Mouse (Mus musculus): ENCODE data around the gene Ccdc194. TPM values are rescaled to one million over a fixed set of nuclear protein-coding genes. Genes with fewer than 3 reads are reported as not detected.

Gene Ccdc194
- polyA plus RNA-seq, 1 experiment from 2014 or later = 0.49 TPM

- H3K4me3 ChIP-seq (replicated peaks) = no peak overlapping the region
- H3K4me1 ChIP-seq = peaks cover 20% of the 10 kb centered on the region
- H3K9ac ChIP-seq = no peak overlapping the region
- H3K9me3 ChIP-seq = no peaks in the 10 kb centered on the region
- ATAC-seq (ENCODE audit: insufficient read depth, low FRiP score, low read depth) = no peak
- peaks cover 24% of the 10 kb centered on the region for H3K36me3 ChIP-seq
- no peak overlapping the region for H3K4me2 ChIP-seq
- H3K27me3 ChIP-seq (replicated peaks) = no peaks in the 10 kb centered on the region
- WGBS = 93% methylated on average over 17 of the region's 17 CpGs
- H3K27ac ChIP-seq = no peak overlapping the region
Observed at GRCm38 (mm10) chr8:71471861-71472260, 53.6 kb downstream of the Ccdc194 start.

GRCm38 (mm10) chr8:71470913-71471255 is 54.6 kb downstream of the Ccdc194 start:
- ATAC-seq (ENCODE audit: insufficient read depth, low FRiP score, low read depth) = no peak
- no peak overlapping the region for H3K4me2 ChIP-seq
- no peak overlapping the region for H3K4me3 ChIP-seq (replicated peaks)
- peaks cover 17% of the 10 kb centered on the region for H3K4me1 ChIP-seq
- H3K36me3 ChIP-seq = peaks cover 24% of the 10 kb centered on the region
- WGBS = 71% methylated on average over 5 of the region's 5 CpGs
- H3K9ac ChIP-seq = no peak overlapping the region
- no peaks in the 10 kb centered on the region for H3K9me3 ChIP-seq
- no peak overlapping the region for H3K27ac ChIP-seq
- no peaks in the 10 kb centered on the region for H3K27me3 ChIP-seq (replicated peaks)

GRCm38 (mm10) chr8:71470146-71470912 is 55.2 kb downstream of the Ccdc194 start:
- Histone ChIP-seq H3K4me1 (peaks cover 15% of the 10 kb centered on the region), H3K36me3 (peaks cover 24% of the 10 kb centered on the region), H3K4me2 (peak overlapping the region; percentile 78), H3K27ac (no peak overlapping the region), H3K27me3 (replicated peaks) (no peaks in the 10 kb centered on the region), H3K9me3 (no peaks in the 10 kb centered on the region), H3K9ac (peak overlapping the region; percentile 64; the same call in 1 of the 2 replicates), H3K4me3 (replicated peaks) (peak overlapping the region; percentile 79)
- ATAC-seq (ENCODE audit: insufficient read depth, low FRiP score, low read depth) = no peak
- WGBS = 77% methylated on average over 3 of the region's 3 CpGs

Other genes starting within 250 kb of the Ccdc194 start
- 87.4 and 88.8 TPM in 2 replicates for gene Use1, start 158.9 kb downstream of the Ccdc194 start, polyA plus RNA-seq (2015; fragmentation: Nextera tagmentation; extraction: Ambion mirVana)
- 8.0 TPM in 2 replicates for gene Ocel1, start 154.4 kb downstream of the Ccdc194 start, polyA plus RNA-seq (2015; fragmentation: Nextera tagmentation; extraction: Ambion mirVana)
- 80.9 and 81.8 TPM in 2 replicates for gene Nr2f6, start 143.8 kb downstream of the Ccdc194 start, polyA plus RNA-seq (2015; fragmentation: Nextera tagmentation; extraction: Ambion mirVana)
- gene Ushbp1, start 129.9 kb downstream of the Ccdc194 start, polyA plus RNA-seq (2015; fragmentation: Nextera tagmentation; extraction: Ambion mirVana) = 10.8 and 10.9 TPM in 2 replicates
- 92.2 and 98.2 TPM in 2 replicates for gene Babam1, start 128.8 kb downstream of the Ccdc194 start, polyA plus RNA-seq (2015; fragmentation: Nextera tagmentation; extraction: Ambion mirVana)
- gene Ankle1, start 119.7 kb downstream of the Ccdc194 start, polyA plus RNA-seq (2015; fragmentation: Nextera tagmentation; extraction: Ambion mirVana) = 42.3 and 46.2 TPM in 2 replicates
- gene Abhd8, start 62.1 kb downstream of the Ccdc194 start, polyA plus RNA-seq (2015; fragmentation: Nextera tagmentation; extraction: Ambion mirVana) = 42.0 and 44.0 TPM in 2 replicates
- gene Mrpl34, start 60.8 kb downstream of the Ccdc194 start, polyA plus RNA-seq (2015; fragmentation: Nextera tagmentation; extraction: Ambion mirVana) = 154 and 164 TPM in 2 replicates
- gene Dda1, start 56.5 kb downstream of the Ccdc194 start, polyA plus RNA-seq (2015; fragmentation: Nextera tagmentation; extraction: Ambion mirVana) = 90.2 and 92.4 TPM in 2 replicates
- 1.5 and 1.8 TPM in 2 replicates for gene Ano8, start 39.7 kb downstream of the Ccdc194 start, polyA plus RNA-seq (2015; fragmentation: Nextera tagmentation; extraction: Ambion mirVana)
- gene Gtpbp3, start 37.6 kb downstream of the Ccdc194 start, polyA plus RNA-seq (2015; fragmentation: Nextera tagmentation; extraction: Ambion mirVana) = 14.6 and 16.1 TPM in 2 replicates
- 84.8 and 90.0 TPM in 2 replicates for gene Plvap, start 14.0 kb downstream of the Ccdc194 start, polyA plus RNA-seq (2015; fragmentation: Nextera tagmentation; extraction: Ambion mirVana)
- gene Bst2, start 11.7 kb upstream of the Ccdc194 start, polyA plus RNA-seq (2015; fragmentation: Nextera tagmentation; extraction: Ambion mirVana) = 52.3 and 53.9 TPM in 2 replicates
- gene Mvb12a, start 17.2 kb upstream of the Ccdc194 start, polyA plus RNA-seq (2015; fragmentation: Nextera tagmentation; extraction: Ambion mirVana) = 97.6 and 107 TPM in 2 replicates
- gene Tmem221, start 33.2 kb upstream of the Ccdc194 start, polyA plus RNA-seq (2015; fragmentation: Nextera tagmentation; extraction: Ambion mirVana) = 4.0 and 7.1 TPM in 2 replicates
- gene Nxnl1, start 40.9 kb upstream of the Ccdc194 start, polyA plus RNA-seq (2015; fragmentation: Nextera tagmentation; extraction: Ambion mirVana) = 0.08 and 0.15 TPM in 2 replicates
- gene Slc27a1, start 43.2 kb upstream of the Ccdc194 start, polyA plus RNA-seq (2015; fragmentation: Nextera tagmentation; extraction: Ambion mirVana) = 37.1 and 38.8 TPM in 2 replicates
- 238 and 243 TPM in 2 replicates for gene Pgls, start 66.5 kb upstream of the Ccdc194 start, polyA plus RNA-seq (2015; fragmentation: Nextera tagmentation; extraction: Ambion mirVana)
- gene Fam129c, start 71.9 kb upstream of the Ccdc194 start, polyA plus RNA-seq (2015; fragmentation: Nextera tagmentation; extraction: Ambion mirVana) = 4.3 and 4.7 TPM in 2 replicates
- gene Colgalt1, start 85.3 kb upstream of the Ccdc194 start, polyA plus RNA-seq (2015; fragmentation: Nextera tagmentation; extraction: Ambion mirVana) = 70.6 and 75.1 TPM in 2 replicates
- gene Unc13a, start 146.0 kb upstream of the Ccdc194 start, polyA plus RNA-seq (2015; fragmentation: Nextera tagmentation; extraction: Ambion mirVana) = 1.1 TPM in 2 replicates
- gene Jak3, start 150.6 kb upstream of the Ccdc194 start, polyA plus RNA-seq (2015; fragmentation: Nextera tagmentation; extraction: Ambion mirVana) = 9.1 and 9.6 TPM in 2 replicates
- gene Insl3, start 163.5 kb upstream of the Ccdc194 start, polyA plus RNA-seq (2015; fragmentation: Nextera tagmentation; extraction: Ambion mirVana) = 1.4 and 2.0 TPM in 2 replicates
- gene B3gnt3, start 176.1 kb upstream of the Ccdc194 start, polyA plus RNA-seq (2015; fragmentation: Nextera tagmentation; extraction: Ambion mirVana) = 10.4 and 12.2 TPM in 2 replicates
- gene Fcho1, start 200.0 kb upstream of the Ccdc194 start, polyA plus RNA-seq (2015; fragmentation: Nextera tagmentation; extraction: Ambion mirVana) = 7.6 and 8.3 TPM in 2 replicates

Measured in stomach, embryonic 15.5 days (tissue).